Mouse (Mus musculus): Measurements from ENCODE around the gene Fgf18. TPM values are rescaled to one million over a fixed set of nuclear protein-coding genes. Genes with fewer than 3 reads are reported as not detected.

Fgf18 gene
- polyA plus RNA-seq, 1 experiment from 2014 or later = 4.3 TPM

DNA sequence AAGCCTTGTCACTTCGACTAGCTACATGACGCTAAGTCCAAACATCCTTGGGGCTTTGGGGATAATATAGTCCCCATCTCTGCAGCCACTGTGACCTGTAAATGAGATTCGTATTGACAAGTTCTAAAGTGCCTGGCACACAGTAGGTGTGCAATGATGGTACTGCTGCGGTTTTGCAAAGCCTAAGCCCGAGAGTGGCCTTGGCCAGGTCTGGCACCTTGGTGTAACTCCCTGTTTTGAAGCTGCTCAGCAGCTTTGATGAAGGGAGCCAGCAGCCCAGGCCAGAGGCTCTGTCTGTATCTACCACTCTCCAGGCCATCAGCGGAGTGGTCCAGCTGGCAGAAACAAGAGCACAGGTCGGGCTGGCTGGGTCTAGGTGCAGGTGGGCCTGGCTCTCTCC, 72.7 kb downstream of the Fgf18 start:
- no peak for ATAC-seq
- POLR2A ChIA-PET = no interaction called here
- H3K27me3 ChIP-seq = no peaks in the 10 kb centered on the region
- in situ Hi-C loops (cut with MboI; ENCODE audit: low pct_unique_long_range_greater_than_20kb) = no loop called here
- CTCF ChIA-PET = no interaction called here
- no peak for TF ChIP-seq CTCF (IDR thresholded peaks at IDR 0.05)
- no peak for DNase-seq (ENCODE audit: low read depth, low spot score)

DNA sequence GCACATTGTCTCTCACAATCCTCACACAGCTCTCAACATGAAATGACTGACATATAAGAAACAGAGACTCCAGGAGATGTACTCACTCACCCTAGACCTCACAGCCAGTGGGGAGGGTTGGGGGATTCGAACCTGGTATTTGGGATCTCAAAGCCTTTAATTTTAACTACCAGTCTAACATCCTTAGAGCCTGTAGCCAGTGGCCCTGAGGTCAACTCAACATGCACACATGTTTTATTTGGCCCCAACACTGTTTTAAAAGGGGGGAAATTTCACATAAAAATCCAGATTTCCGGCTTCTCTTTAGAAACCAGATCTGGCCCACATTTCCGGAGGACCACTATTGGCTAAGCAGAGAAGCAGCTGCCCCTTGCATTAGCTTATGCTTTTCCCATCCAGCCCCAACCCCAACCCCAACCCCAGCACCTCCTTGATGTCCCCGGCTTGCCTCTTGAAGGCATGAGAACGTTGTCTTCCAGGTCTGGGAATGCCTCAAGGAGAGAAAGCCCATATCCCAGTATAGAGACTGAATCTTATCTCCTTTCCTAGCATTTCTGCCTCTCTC, 75.8 kb downstream of the Fgf18 start:
- ATAC-seq = no peak
- H3K27me3 ChIP-seq = no peaks in the 10 kb centered on the region
- DNase-seq (ENCODE audit: low read depth, low spot score) = no peak
- ChIA-PET POLR2A (no interaction called here), CTCF (interaction anchor here (1.3 kb wide), 1 partner anchor 28 kb away, joined by 4 read pairs; no protein-coding TSS in a partner anchor)
- in situ Hi-C loops (cut with MboI; ENCODE audit: low pct_unique_long_range_greater_than_20kb) = no loop called here
- TF ChIP-seq CTCF (IDR thresholded peaks at IDR 0.05) = no peak

DNA sequence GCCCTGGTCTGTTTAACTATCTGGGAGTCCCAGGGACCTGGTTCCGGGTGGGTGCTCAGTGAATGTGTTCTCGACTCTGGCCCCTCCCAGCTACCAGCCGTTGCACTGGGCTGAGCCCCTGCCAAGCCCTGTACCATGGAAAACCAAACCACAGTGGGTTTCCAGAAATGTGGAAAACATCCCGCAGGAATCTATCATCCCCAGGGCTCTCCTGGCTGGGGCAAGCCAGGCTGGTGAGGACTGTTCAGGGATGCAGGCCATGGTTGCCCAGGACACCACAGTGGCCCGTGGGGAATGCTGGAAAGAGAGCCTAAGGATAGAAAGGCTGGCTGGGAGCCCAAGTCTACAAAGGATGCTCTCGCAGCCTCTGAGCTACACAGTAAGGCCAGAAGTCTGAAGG, 76.7 kb downstream of the Fgf18 start:
- no peaks in the 10 kb centered on the region for H3K27me3 ChIP-seq
- CTCF ChIA-PET = no interaction called here
- in situ Hi-C loops (cut with MboI; ENCODE audit: low pct_unique_long_range_greater_than_20kb) = no loop called here
- ATAC-seq (peak; percentile 60), DNase-seq (ENCODE audit: low read depth, low spot score) (no peak)
- no peak for TF ChIP-seq CTCF (IDR thresholded peaks at IDR 0.05)
- POLR2A ChIA-PET = no interaction called here

Other genes with a start within 250 kb of the Fgf18 start
- gene Npm1, start 15.8 kb upstream of the Fgf18 start, polyA plus RNA-seq (2021) = 908 TPM
- 0.32 TPM for gene Tlx3, start 56.2 kb upstream of the Fgf18 start, polyA plus RNA-seq (2021)
- gene Gm12117, start 129.3 kb upstream of the Fgf18 start, polyA plus RNA-seq (2021) = not detected

Measured in Patski (cell line).